Mouse (Mus musculus) NIH3T3 (cell line): ENCODE measurements around the gene Exoc4.

ENCODE experiments used
- DNase-seq: peaks from one replicate; pipeline ENCODE4 v3.0.0-alpha.2; 2012; ENCODE audit warnings: low read depth

The Exoc4 gene

DNA sequence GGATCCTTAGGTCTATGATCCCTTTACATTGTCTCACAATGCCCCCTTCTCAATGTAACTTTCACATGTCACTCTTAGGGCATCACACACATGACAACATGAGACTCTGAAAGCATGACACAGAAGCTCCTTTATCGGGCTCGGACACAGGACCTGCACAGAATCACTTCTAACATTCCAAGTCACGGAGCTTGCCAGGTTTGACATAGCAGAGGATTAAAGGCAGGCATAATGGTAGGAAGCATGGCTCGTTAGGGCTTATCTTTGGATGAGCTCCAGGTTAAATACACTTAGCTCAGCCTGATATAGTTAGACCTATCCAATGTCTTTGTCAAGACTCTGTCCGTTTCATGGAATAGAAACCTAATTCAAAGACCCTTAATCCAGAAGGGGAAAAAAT lies 690.3 kb downstream of the Exoc4 start:
- no peak for DNase-seq

- peak; percentile 21 for DNase-seq
Observed at GRCm38 (mm10) chr6:33946911-33947489, 698.1 kb downstream of the Exoc4 start.

GRCm38 (mm10) chr6:33950113-33950512 lies 701.2 kb downstream of the Exoc4 start:
- DNase-seq, result no peak

GRCm38 (mm10) chr6:33955469-33955868 lies 706.6 kb downstream of the Exoc4 start:
- DNase-seq, result no peak

- no peak for DNase-seq
Observed at GRCm38 (mm10) chr6:33958281-33958680, 709.4 kb downstream of the Exoc4 start.

GRCm38 (mm10) chr6:33960766-33961165 lies 711.9 kb downstream of the Exoc4 start:
- DNase-seq, result no peak

- no peak for DNase-seq
Observed at GRCm38 (mm10) chr6:33963092-33963491, 714.2 kb downstream of the Exoc4 start.

- DNase-seq, result peak; percentile 64
Observed at GRCm38 (mm10) chr6:33965571-33965970, 716.7 kb downstream of the Exoc4 start.

GRCm38 (mm10) chr6:33968746-33969145 lies 719.9 kb downstream of the Exoc4 start:
- DNase-seq, result no peak

DNA sequence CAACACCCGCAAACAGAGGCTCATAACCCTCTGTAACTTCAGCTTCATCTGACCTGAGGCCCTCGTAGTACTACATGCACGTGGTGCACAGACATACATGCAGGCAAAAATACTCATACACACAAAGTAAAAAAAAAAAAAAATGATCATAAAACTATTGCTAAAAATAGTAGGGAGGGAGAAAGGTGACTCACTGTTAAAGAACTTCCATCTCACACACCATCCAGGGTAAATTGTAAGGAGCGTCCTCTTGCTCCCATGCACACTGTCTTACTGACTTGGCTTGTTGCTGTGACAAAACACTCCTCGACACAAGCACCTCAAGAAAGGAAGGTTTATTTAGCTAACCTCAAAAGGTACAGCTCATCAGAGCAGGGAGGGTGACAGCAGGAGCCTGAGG lies 723.9 kb downstream of the Exoc4 start:
- peak; percentile 62 for DNase-seq

DNA sequence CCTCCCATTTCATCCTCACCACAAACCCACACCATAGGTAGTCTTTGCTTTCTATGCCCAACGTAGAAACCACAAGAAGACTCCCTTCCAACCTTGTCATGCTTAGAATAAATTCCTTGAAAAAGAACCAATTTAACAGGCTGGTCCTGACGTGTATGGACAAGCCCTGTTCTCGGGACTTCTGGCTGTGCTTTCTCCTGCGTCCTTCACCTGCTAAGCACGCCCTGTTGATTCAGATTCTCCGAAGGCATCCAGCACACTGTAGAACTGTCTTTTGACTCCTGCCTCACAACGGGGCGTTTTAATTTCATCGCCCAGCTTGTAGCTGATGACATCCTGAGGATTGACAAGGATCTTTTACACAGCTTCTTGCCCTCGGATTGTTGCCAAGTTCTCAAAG lies 727.7 kb downstream of the Exoc4 start:
- no peak for DNase-seq

DNA sequence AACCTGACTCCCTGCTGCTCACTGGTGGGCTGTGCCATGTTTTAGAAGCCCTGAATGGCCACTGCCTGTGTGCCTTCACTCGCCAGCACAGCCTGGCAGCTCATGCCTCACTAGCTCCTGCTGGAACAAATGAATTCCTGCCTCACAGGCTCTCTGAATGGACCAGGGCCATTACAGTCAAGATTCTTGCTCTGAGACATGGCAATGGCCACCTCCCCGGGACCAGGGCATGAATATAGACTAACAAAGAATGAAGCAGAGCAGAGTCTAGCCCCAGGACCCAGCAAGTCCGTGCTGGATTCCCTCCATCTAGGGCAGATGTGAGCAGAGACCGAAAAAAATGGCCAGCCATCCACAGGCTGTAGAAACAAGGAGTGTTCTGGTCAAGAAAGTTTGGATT lies 728.6 kb downstream of the Exoc4 start:
- no peak for DNase-seq

DNA sequence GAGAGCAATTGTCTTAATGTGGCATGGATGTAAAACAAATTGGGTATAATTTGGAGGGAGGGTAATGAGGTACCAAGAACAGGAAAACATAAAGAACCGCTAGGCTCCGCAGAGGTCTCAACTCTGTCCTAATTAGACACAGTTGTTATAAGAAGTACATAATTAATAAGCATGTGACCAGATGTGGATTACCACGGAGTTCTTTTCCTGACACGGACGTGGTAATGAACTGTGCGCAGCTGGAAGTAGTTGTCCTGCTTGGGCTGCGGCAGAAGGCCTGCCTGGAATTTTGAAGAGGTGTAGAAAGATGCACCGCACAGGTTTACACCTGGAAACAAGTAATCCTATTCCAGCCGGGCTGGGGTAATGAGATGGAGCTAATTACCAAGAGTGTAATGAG lies 729.0 kb downstream of the Exoc4 start:
- no peak for DNase-seq

- DNase-seq, result no peak
Observed at GRCm38 (mm10) chr6:33982709-33983108, 733.8 kb downstream of the Exoc4 start.

GRCm38 (mm10) chr6:33987132-33987531 lies 738.2 kb downstream of the Exoc4 start:
- DNase-seq, result no peak

DNA sequence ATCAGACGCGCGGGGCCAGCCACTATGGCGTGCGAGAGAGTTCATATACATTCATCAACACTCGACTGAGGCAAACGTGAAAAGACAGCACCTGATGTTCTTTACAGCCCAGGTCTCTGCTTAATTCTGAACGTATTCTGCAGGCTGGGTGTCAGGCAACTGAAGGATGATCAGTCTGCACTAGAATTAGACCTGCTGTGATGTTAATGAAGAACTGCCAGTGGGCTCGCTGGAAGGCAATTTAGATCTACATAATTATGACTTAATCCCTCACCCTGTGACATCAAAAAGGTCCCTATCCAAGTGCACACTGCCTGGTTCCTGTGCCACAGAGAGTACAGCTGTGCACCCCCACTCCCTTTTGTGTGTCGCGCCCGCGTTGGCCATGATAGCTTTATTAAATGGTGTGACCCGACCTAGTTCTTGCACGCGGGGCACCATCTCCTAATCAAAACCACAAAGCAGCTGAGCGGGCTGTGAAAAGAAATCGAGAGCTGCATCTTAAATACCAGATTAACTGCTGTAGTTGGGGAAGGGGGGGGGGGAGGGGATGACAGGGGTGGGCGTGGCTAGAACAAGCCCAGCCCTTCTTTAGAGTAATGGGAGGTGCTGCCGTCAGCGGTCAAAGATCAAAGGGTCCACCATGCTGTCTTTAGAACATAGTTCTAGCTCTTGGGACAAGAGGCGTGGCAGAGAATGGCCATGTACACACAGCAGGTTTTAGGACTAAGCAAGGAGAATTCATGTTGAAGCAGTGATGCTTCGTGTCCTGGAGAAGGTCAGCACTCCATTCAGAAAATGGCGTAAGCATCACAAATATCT lies 743.5 kb downstream of the Exoc4 start:
- no peak for DNase-seq

DNA sequence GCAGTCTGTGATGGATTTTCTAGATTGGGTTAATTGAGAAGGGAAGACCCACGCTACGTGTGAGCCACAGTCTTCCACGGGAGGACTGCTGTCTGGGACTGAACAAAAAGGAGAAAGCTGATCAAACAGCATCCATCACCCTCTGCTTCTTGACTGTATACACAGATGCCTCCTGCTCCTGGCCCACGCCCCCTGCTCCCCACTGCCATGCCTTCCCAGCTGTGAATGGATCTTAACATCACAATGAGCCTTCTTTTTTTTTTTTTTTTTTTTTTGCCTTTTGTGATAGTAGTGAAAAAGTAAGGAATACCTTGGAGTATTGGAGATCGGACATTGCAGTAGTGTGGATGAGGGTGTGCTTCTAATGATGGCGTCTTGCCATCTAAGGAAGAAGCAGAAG lies 745.0 kb downstream of the Exoc4 start:
- DNase-seq, result no peak

DNA sequence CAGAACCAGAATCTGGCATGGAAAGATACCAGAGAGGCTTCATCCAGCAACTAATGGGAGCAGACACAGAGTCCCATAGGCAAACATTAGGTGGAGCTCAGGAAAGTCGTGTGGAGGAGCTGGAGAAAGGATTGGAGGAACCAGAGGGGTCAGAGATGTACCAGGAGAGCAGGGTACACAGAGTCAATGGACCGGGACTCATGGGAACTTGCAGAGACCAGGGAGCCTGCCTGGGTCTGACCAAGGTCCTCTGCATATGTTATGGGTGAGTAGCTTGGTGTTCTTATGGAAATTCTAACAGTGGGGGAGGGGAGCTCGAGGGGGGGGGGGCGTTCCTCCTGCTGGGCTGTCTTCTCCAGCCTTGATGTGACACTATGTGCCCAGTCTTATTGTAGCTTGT lies 749.7 kb downstream of the Exoc4 start:
- no peak for DNase-seq

GRCm38 (mm10) chr6:33999530-33999929 lies 750.6 kb downstream of the Exoc4 start:
- no peak for DNase-seq

- DNase-seq, result peak; percentile 9
Observed at GRCm38 (mm10) chr6:34000644-34001043, 751.8 kb downstream of the Exoc4 start.

DNA sequence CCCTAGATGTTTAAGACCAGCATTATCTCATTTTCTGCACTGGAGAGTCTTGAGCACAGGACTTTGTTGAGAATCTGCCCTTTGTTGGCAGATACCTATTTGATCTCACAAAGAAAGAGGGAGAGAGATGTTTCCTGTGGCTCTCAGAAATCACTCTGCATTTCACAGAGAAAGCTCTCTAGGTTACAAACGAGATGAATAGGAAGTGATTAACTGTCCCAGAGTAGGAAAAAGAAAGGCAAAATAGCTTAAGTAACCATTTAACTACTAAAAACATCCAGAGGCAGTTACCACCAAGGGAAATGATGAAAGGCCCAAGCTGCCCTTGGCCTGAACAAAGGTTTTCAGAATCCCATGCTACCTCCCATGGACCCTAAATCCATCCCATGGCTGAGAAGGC lies 754.1 kb downstream of the Exoc4 start:
- DNase-seq, result no peak

DNA sequence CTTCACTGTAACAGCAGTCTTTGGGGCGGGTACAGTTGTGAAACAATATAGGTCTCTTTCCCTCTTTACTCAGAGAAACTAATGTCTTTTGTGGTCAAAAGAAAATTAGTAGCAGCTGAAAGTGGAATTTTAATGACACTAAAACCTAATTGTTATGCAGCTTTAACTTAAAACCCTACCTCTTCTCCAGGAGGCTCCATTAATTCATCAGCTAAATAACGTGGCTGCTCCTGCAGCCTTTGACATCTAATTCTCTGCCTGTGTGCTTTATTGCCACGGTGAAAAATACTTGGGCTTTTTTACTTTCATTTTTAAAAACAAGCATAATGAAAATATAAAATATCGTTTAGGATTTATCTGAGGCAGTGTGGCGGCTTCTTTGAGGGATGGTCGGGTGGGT lies 764.6 kb downstream of the Exoc4 start:
- DNase-seq, result no peak
